Comparison of ENCODE assay signal across 20 mouse cellular contexts in the genomic region with DNA sequence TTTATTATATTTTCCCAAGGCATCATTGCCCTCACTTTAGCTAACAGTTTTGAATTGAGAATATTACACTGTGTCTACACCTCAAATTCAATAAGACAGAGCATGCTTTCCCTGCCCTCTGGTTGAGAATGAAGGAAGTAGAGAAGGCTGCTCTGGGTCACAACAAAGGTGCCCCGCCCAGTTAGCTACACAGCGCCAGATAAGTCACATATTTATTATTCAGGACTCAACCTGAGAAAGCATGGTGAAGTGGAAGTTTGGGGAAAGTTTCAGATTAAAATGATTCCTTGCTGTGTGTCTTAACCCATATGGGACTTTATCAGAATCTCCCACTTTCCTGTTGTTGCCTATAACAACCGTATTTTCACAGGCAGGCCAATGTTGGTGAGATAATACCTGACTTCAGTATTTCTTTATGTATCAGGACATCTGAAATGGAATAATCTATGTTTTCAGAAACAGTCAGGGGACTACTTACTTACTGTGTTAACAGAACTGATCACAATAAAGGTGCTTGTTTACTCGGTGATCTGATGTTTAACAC.
"Had no signal": no experiment of that assay in that cellular context is flagged by ENCODE, and none has a peak within 500 bp of the region (broad histone marks: within the 10 kb centered on the region; RNA-seq: fewer than 3 reads in every experiment).

No protein-coding gene starts in this region.

- H3K9ac ChIP-seq: liver, embryonic 14.5 days; lung, embryonic 14.5 days; midbrain, embryonic 12.5 days; neural tube, embryonic 13.5 days; neural tube, embryonic 15.5 days had no signal

- DNase-seq: lung, adult 18-20 months; lung, embryonic 14.5 days; lung, postnatal 10 days; lung, postnatal 4 days; midbrain, embryonic 14.5 days; retina, postnatal 1 day; right cerebral cortex, adult 18-20 months; right cerebral cortex, postnatal 25 days; right cerebral cortex, postnatal 4 days; spleen, adult 18-20 months; thymus, adult 2 months; thymus, postnatal 36 days had no signal

- H3K4me2 ChIP-seq: lung, embryonic 14.5 days; midbrain, embryonic 12.5 days; neural tube, embryonic 13.5 days; neural tube, embryonic 15.5 days had no signal

- H3K36me3 ChIP-seq: midbrain, embryonic 10.5 days; midbrain, embryonic 12.5 days; neural tube, embryonic 13.5 days; neural tube, embryonic 15.5 days had no signal

- H3K9me3 ChIP-seq: megakaryocyte, embryonic 14.5 days; midbrain, embryonic 10.5 days; midbrain, embryonic 12.5 days; neural tube, embryonic 13.5 days; neural tube, embryonic 15.5 days had no signal

- H3K27me3 ChIP-seq: megakaryocyte, embryonic 14.5 days; midbrain, embryonic 12.5 days; neural tube, embryonic 13.5 days; neural tube, embryonic 15.5 days had no signal

- H3K4me1 ChIP-seq: midbrain, embryonic 10.5 days; midbrain, embryonic 12.5 days; neural tube, embryonic 13.5 days; neural tube, embryonic 15.5 days had no signal

- H3K27ac ChIP-seq: liver, embryonic 14.5 days; midbrain, embryonic 10.5 days; midbrain, embryonic 12.5 days; neural tube, embryonic 13.5 days; neural tube, embryonic 15.5 days had no signal

- ATAC-seq: midbrain, embryonic 16.5 days had no signal

- H3K4me3 ChIP-seq: megakaryocyte, embryonic 14.5 days; midbrain, embryonic 10.5 days; midbrain, embryonic 12.5 days; myocyte; neural tube, embryonic 13.5 days; neural tube, embryonic 15.5 days had no signal
